Mouse (Mus musculus) intestine, embryonic 14.5 days (tissue): Measurements from ENCODE around the gene Strn4. TPM values are rescaled to one million over a fixed set of nuclear protein-coding genes. Genes with fewer than 3 reads are reported as not detected.
A peak's percentile ranks its signal among the peaks of the same experiment; 100 is the strongest.

ENCODE experiments used
- ATAC-seq: fragments of 200-750 bp; cut with Nextera tagmentation; replicated peaks from 2 replicates; pipeline ENCODE4 v1.8.0; 2017; ENCODE audit warnings: low read depth, moderate number of reproducible peaks, moderate TSS enrichment, moderate library complexity; ENCODE audit not compliant: low FRiP score, low TSS enrichment
- DNase-seq: peaks from one replicate; pipeline ENCODE4 v3.0.0-alpha.2; 2018; ENCODE audit warnings: low spot score
- H3K27ac ChIP-seq: fragments of 300-500 bp; sonication (generic); 2 replicates; pipeline ENCODE4 v1.5.1; 2014; ENCODE audit warnings: low read depth, mild to moderate bottlenecking, control low read depth
- H3K27me3 ChIP-seq: fragments of 300-500 bp; sonication (generic); replicated peaks from 2 replicates; pipeline ENCODE4 v1.6.1; 2014; ENCODE audit warnings: low read length, control low read depth; ENCODE audit not compliant: control insufficient read depth, insufficient read depth
- H3K36me3 ChIP-seq: fragments of 300-500 bp; sonication (generic); 2 replicates; pipeline ENCODE4 v1.6.1; 2014; ENCODE audit warnings: low read length, control low read depth; ENCODE audit not compliant: control insufficient read depth, insufficient read depth
- H3K4me1 ChIP-seq: fragments of 300-500 bp; sonication (generic); replicated peaks from 2 replicates; pipeline ENCODE4 v1.6.1; 2014; ENCODE audit warnings: low read length, control low read depth, mixed read lengths; ENCODE audit not compliant: control insufficient read depth, insufficient read depth
- H3K4me2 ChIP-seq: fragments of 300-500 bp; sonication (generic); 2 replicates; pipeline ENCODE4 v1.6.1; 2014; ENCODE audit warnings: low read length
- H3K4me3 ChIP-seq: fragments of 300-500 bp; sonication (generic); 2 replicates; pipeline ENCODE4 v1.5.1; 2014; ENCODE audit warnings: low read depth, low read length, control low read depth, mixed read lengths
- H3K9ac ChIP-seq: fragments of 300-500 bp; sonication (generic); 2 replicates; pipeline ENCODE4 v1.6.1; 2014; ENCODE audit warnings: mild to moderate bottlenecking, low read length
- H3K9me3 ChIP-seq: fragments of 300-500 bp; sonication (generic); 2 replicates; pipeline ENCODE4 v1.6.1; 2016; ENCODE audit warnings: low read length, control low read depth; ENCODE audit not compliant: control insufficient read depth
- WGBS: fragments of 180-500 bp; shearing (Covaris S2); extraction: QIAGEN DNeasy Blood & Tissue Kit; methylation state at CpG from one replicate; pipeline ENCODE4 v1.1.7; 2014; 5-methylcytosine and 5-hydroxymethylcytosine counted together
- polyA plus RNA-seq: library from polyadenylated mRNA; unstranded; fragments of >200 nt; fragmentation: Nextera tagmentation; extraction: Ambion mirVana; gene quantifications from 2 replicates; pipeline ENCODE4 v1.2.1, GENCODE M21; 2014

Gene Strn4
- polyA plus RNA-seq, 1 experiment from 2014 or later: 111 TPM

GRCm38 (mm10) chr7:16851636-16852035 lies 35.9 kb downstream of the Strn4 start:
- Histone ChIP-seq H3K9ac (no peak overlapping the region), H3K27me3 (no peaks in the 10 kb centered on the region), H3K27ac (no peak overlapping the region), H3K9me3 (no peaks in the 10 kb centered on the region), H3K4me2 (no peak overlapping the region), H3K4me3 (no peak overlapping the region), H3K36me3 (peaks cover 68% of the 10 kb centered on the region), H3K4me1 (no peaks in the 10 kb centered on the region)
- ATAC-seq (no peak), DNase-seq (no peak)
- 90% methylated on average over 4 of the region's 4 CpGs for WGBS

DNA sequence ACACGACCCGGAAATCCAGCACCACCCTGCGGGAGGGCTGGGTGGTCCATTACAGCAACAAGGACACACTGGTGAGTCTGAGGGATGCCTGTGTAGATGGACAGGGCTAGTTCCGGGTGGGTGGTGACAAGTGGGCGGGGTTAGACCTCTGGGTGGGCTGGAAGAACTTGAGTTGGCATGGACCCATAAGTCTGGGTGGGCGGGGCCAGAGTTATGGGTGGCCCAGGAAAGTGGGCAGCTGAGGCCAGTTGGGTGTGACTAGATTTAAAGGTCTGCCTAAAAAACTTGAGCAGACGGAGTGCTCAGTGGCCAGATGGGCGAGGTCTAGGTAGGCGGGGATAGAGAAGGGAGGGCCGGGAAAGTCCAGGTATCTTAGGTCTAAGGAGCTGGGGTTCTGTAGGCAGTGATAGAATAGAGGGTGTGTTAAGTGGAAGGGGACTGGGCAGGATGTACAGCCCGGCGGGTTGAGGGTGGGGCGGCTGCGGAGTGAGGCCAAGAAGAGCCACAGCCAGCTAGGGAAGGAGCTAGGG lies 37.7 kb downstream of the Strn4 start:
- DNase-seq (no peak), ATAC-seq (peak; percentile 57; the same call in 1 of the 2 replicates)
- no peak overlapping the region for H3K27ac ChIP-seq
- H3K4me3 ChIP-seq: no peak overlapping the region
- no peaks in the 10 kb centered on the region for H3K9me3 ChIP-seq
- no peak overlapping the region for H3K4me2 ChIP-seq
- H3K4me1 ChIP-seq: no peaks in the 10 kb centered on the region
- no peak overlapping the region for H3K9ac ChIP-seq
- WGBS: 82% methylated on average over 14 of the region's 14 CpGs
- H3K27me3 ChIP-seq: no peaks in the 10 kb centered on the region
- H3K36me3 ChIP-seq: peaks cover 81% of the 10 kb centered on the region

- 21% methylated on average over 17 of the region's 17 CpGs for WGBS
- no peak overlapping the region for H3K27ac ChIP-seq
Measured at GRCm38 (mm10) chr7:16858336-16858735, 42.6 kb downstream of the Strn4 start.

DNA sequence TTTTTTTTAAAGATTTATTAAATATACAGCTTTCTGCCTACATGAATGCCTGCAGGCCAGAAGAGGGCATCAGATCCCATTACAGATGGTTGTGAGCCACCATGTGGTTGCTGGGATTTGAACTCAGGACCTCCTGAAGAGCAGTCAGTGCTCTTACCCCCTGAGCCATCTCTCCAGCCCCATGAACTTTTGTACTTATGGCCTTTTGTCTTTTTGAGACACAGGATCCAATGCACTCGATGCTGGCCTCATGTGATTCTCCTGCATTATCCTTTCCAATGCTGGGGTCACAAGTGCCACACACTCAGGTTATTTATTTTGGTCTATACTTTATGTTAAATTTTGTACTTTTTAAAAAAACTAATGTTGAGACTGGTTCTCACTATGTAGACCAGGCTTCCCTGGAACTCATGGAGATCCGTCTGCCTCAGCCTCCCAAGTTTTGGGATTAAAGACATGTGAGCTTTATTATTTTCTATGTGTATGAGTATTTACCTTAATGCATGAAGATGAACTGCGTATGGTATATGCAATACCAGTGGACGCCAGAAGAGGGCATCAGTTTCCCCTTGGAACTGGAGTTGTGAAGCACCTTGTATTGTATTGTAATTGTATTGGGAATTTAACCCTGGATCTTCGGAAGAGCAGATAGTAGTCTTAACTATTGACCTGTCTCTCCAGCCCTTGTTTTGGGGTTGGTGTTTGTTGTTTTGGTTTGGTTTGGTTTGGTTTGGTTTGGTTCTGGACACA lies 44.4 kb downstream of the Strn4 start:
- no peak overlapping the region for H3K9ac ChIP-seq
- H3K36me3 ChIP-seq: peaks cover 56% of the 10 kb centered on the region
- no peaks in the 10 kb centered on the region for H3K27me3 ChIP-seq
- WGBS: 32% methylated on average over 5 of the region's 5 CpGs
- no peaks in the 10 kb centered on the region for H3K9me3 ChIP-seq
- no peak overlapping the region for H3K4me3 ChIP-seq
- H3K4me1 ChIP-seq: no peaks in the 10 kb centered on the region
- H3K4me2 ChIP-seq: no peak overlapping the region
- no peak overlapping the region for H3K27ac ChIP-seq
- DNase-seq: peak; percentile 87
- ATAC-seq: no peak

More at GRCm38 (mm10) chr7:16858336-16858735, 42.6 kb downstream of the Strn4 start:
- ATAC-seq (no peak), DNase-seq (no peak)
- Histone ChIP-seq H3K9ac (no peak overlapping the region), H3K27me3 (no peaks in the 10 kb centered on the region), H3K4me3 (no peak overlapping the region), H3K9me3 (no peaks in the 10 kb centered on the region), H3K36me3 (peaks cover 54% of the 10 kb centered on the region), H3K4me1 (no peaks in the 10 kb centered on the region), H3K4me2 (no peak overlapping the region)

GRCm38 (mm10) chr7:16867488-16867887 lies 51.8 kb downstream of the Strn4 start:
- Histone ChIP-seq H3K36me3 (peaks cover 37% of the 10 kb centered on the region), H3K9me3 (no peaks in the 10 kb centered on the region), H3K4me2 (no peak overlapping the region), H3K27ac (no peak overlapping the region), H3K4me1 (no peaks in the 10 kb centered on the region), H3K27me3 (no peaks in the 10 kb centered on the region), H3K9ac (no peak overlapping the region), H3K4me3 (no peak overlapping the region)
- no peak for DNase-seq
- WGBS: 71% methylated on average over 3 of the region's 3 CpGs
- no peak for ATAC-seq

DNA sequence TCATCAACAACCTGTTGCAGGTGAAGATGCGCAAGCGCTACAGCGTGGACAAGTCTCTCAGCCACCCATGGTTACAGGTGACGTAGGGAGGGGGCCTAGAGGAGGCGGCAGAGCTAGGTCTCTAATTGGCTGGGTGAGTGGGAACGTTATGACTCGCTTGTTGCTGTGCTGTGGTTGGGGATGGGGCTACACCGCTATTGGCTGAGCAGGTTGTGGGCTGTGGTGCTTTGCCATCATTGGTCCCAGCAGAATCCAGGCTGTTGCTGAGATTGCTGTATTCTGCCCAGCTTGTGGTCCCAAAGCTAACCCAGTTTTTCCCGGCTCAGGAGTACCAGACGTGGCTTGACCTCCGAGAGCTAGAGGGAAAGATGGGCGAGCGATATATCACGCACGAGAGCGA lies 53.8 kb downstream of the Strn4 start:
- Histone ChIP-seq H3K9me3 (no peaks in the 10 kb centered on the region), H3K9ac (no peak overlapping the region), H3K36me3 (peaks cover 28% of the 10 kb centered on the region), H3K4me1 (no peaks in the 10 kb centered on the region), H3K27ac (no peak overlapping the region), H3K4me3 (no peak overlapping the region), H3K4me2 (peak overlapping the region; percentile 26; the same call in 1 of the 2 replicates), H3K27me3 (no peaks in the 10 kb centered on the region)
- WGBS: 22% methylated on average over 16 of the region's 16 CpGs
- DNase-seq (peak; percentile 72), ATAC-seq (peak; percentile 93)

- DNase-seq (no peak), ATAC-seq (no peak)
- H3K27ac ChIP-seq: no peak overlapping the region
- 84% methylated on average over 10 of the region's 10 CpGs for WGBS
- peaks cover 3% of the 10 kb centered on the region; the same call in 1 of the 2 replicates for H3K4me1 ChIP-seq
- no peaks in the 10 kb centered on the region for H3K27me3 ChIP-seq
- H3K4me3 ChIP-seq: no peak overlapping the region
- no peaks in the 10 kb centered on the region for H3K9me3 ChIP-seq
- 0 out of 2 replicates have a peak, but pooled peaks cover 15% of the 10 kb centered on the region for H3K36me3 ChIP-seq
- no peak overlapping the region for H3K4me2 ChIP-seq
- no peak overlapping the region for H3K9ac ChIP-seq
Measured at GRCm38 (mm10) chr7:16871600-16871999, 55.9 kb downstream of the Strn4 start.

DNA sequence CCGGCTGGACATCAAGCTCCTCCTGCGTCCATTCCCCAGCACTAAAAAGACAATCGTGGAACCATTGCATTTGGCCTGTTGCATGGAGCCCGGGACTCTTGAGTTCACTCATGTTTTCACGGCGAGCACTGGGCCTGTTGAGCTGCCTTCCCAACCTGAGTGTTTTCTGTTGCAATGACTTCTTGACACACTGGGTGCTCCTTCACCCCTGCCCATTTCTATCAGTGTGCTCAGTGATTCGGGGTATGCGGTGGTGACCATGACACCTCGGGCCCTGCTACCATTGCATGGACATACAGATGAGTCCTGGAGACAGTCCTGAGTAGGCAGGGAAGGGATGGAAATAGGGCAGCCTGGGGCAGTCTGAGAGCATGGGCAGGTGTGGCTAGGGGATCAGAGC lies 56.8 kb downstream of the Strn4 start:
- Histone ChIP-seq H3K4me2 (no peak overlapping the region), H3K36me3 (0 out of 2 replicates have a peak, but pooled peaks cover 15% of the 10 kb centered on the region), H3K27ac (no peak overlapping the region), H3K4me3 (no peak overlapping the region), H3K9ac (no peak overlapping the region), H3K9me3 (no peaks in the 10 kb centered on the region), H3K4me1 (peaks cover 7% of the 10 kb centered on the region; the same call in 1 of the 2 replicates), H3K27me3 (no peaks in the 10 kb centered on the region)
- ATAC-seq (no peak), DNase-seq (no peak)
- WGBS: 93% methylated on average over 9 of the region's 9 CpGs
